Mouse (Mus musculus) cerebellum, adult 2 months (tissue): Measurements from ENCODE around the gene Krt72.

Source experiments
- CTCF ChIP-seq: fragments of 200-500 bp; IDR thresholded peaks from 2 replicates; pipeline ENCODE4 v1.5.1; 2011; ENCODE audit warnings: low read depth, mild to moderate bottlenecking, control low read depth, low read length, moderate library complexity, borderline replicate concordance; ENCODE audit not compliant: insufficient read depth
- POLR2A ChIP-seq: fragments of 200-500 bp; IDR thresholded peaks from 2 replicates; pipeline ENCODE4 v1.6.1; 2011; ENCODE audit warnings: low read length, control low read depth, borderline replicate concordance; ENCODE audit not compliant: insufficient read depth

GRCm38 (mm10) chr15:101772080-101772710 is 14.1 kb downstream of the Krt72 start:
- TF ChIP-seq CTCF (no peak), POLR2A (no peak)
